Mouse (Mus musculus) ES-Bruce4 (cell line): ENCODE results near the gene Nme8. TPM values are rescaled to one million over a fixed set of nuclear protein-coding genes. Genes with fewer than 3 reads are reported as not detected.

Experiments
- H3K27ac ChIP-seq: 2 replicates; pipeline ENCODE4 v1.5.1; 2012; ENCODE audit warnings: low read length, inconsistent platforms; ENCODE audit not compliant: insufficient read depth
- H3K27me3 ChIP-seq: 2 replicates; pipeline ENCODE4 v1.6.1; 2012; ENCODE audit warnings: mild to moderate bottlenecking, low read length, inconsistent platforms; ENCODE audit not compliant: control insufficient read depth, poor library complexity, insufficient read depth, severe bottlenecking
- H3K36me3 ChIP-seq: 2 replicates; pipeline ENCODE4 v1.6.1; 2012; ENCODE audit warnings: inconsistent platforms, mild to moderate bottlenecking, low read length, moderate library complexity; ENCODE audit not compliant: control insufficient read depth, poor library complexity, insufficient read depth, severe bottlenecking
- H3K4me1 ChIP-seq: one replicate; pipeline ENCODE4 v1.8.1; 2011; ENCODE audit warnings: low read length; ENCODE audit not compliant: control insufficient read depth, insufficient read depth
- H3K4me3 ChIP-seq: 2 replicates; pipeline ENCODE4 v1.5.1; 2011; ENCODE audit warnings: low read depth, mild to moderate bottlenecking, low read length
- H3K9ac ChIP-seq: 2 replicates; pipeline ENCODE4 v1.6.1; 2012; ENCODE audit warnings: low read depth, mild to moderate bottlenecking, inconsistent platforms; ENCODE audit not compliant: poor library complexity, severe bottlenecking
- H3K9me3 ChIP-seq: replicated peaks from 2 replicates; pipeline ENCODE4 v1.6.1; 2012; ENCODE audit warnings: mild to moderate bottlenecking, low read length, inconsistent platforms; ENCODE audit not compliant: control insufficient read depth, poor library complexity, insufficient read depth, severe bottlenecking
- CTCF ChIP-seq: IDR thresholded peaks from one replicate; pipeline ENCODE4 v1.8.1; 2011; ENCODE audit warnings: low read depth, low read length
- EP300 ChIP-seq: IDR thresholded peaks from 2 replicates; pipeline ENCODE4 v1.6.1; 2011; ENCODE audit warnings: low read depth, low read length; ENCODE audit not compliant: insufficient read depth
- POLR2A ChIP-seq: IDR thresholded peaks from one replicate; pipeline ENCODE4 v1.8.1; 2011; ENCODE audit warnings: low read length; ENCODE audit not compliant: insufficient read depth
- polyA plus RNA-seq: library from polyadenylated mRNA; stranded (reverse); fragments of >200 nt; gene quantifications from 2 replicates; pipeline ENCODE4 v1.2.4, GENCODE M21; 2011; ENCODE audit warnings: low read depth; ENCODE audit not compliant: missing spikeins, insufficient read depth, insufficient read length

The Nme8 gene
- polyA plus RNA-seq, 1 experiment, result not detected

GRCm38 (mm10) chr13:19717201-19717600 is 19.6 kb upstream of the Nme8 start:
- TF ChIP-seq EP300 (no peak), CTCF (no peak), POLR2A (no peak)
- H3K4me3 ChIP-seq, result no peak overlapping the region
- H3K9me3 ChIP-seq, result no peaks in the 10 kb centered on the region
- H3K9ac ChIP-seq, result no peak overlapping the region
- H3K27ac ChIP-seq, result no peak overlapping the region
- H3K27me3 ChIP-seq, result no peaks in the 10 kb centered on the region
- no peaks in the 10 kb centered on the region for H3K36me3 ChIP-seq
- H3K4me1 ChIP-seq, result no peaks in the 10 kb centered on the region

GRCm38 (mm10) chr13:19703806-19704205 is 6.2 kb upstream of the Nme8 start:
- TF ChIP-seq CTCF, result no peak
- no peak for TF ChIP-seq POLR2A
- TF ChIP-seq EP300, result no peak

DNA sequence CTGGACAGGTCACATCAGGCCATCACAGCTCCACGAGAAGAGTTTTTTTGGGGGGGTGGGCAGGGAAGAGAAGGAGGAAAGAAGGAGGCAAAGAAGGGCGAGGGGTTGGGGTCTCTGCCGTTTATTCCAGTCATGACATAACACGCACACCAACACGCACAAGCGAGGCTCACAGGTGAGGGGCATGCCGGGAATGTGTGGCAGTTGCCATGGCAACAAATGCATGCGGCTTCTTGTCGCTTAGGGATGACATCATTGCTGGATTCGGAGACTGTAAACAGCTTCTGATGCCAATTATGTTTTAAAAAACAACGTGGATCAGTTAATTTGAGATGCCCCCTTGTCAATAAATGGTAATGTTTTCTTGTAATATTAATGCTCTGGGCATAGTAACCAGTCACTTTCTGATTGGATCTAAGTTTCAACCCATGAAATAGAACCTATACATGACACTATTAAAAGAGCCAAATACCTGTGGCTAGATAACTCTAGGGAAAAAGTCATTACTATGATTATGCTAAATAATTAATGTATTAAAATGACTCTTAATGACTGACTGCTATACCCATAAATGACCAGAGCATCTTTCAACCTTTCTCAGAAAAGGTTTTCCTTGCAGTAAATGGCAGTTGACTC is 4.0 kb upstream of the Nme8 start:
- no peaks in the 10 kb centered on the region for H3K36me3 ChIP-seq
- TF ChIP-seq EP300 (no peak), CTCF (no peak), POLR2A (no peak)
- no peak overlapping the region for H3K4me3 ChIP-seq
- no peak overlapping the region for H3K9ac ChIP-seq
- H3K9me3 ChIP-seq, result no peaks in the 10 kb centered on the region; the same call in 1 of the 2 replicates
- no peaks in the 10 kb centered on the region for H3K27me3 ChIP-seq
- H3K27ac ChIP-seq, result no peak overlapping the region
- H3K4me1 ChIP-seq, result no peaks in the 10 kb centered on the region

More at GRCm38 (mm10) chr13:19703806-19704205, 6.2 kb upstream of the Nme8 start:
- no peaks in the 10 kb centered on the region for H3K36me3 ChIP-seq
- no peaks in the 10 kb centered on the region; the same call in 1 of the 2 replicates for H3K9me3 ChIP-seq
- H3K27ac ChIP-seq, result no peak overlapping the region
- no peak overlapping the region for H3K4me3 ChIP-seq
- H3K27me3 ChIP-seq, result no peaks in the 10 kb centered on the region
- no peaks in the 10 kb centered on the region for H3K4me1 ChIP-seq
- H3K9ac ChIP-seq, result no peak overlapping the region

- no peaks in the 10 kb centered on the region for H3K4me1 ChIP-seq
- H3K36me3 ChIP-seq, result no peaks in the 10 kb centered on the region
- H3K27ac ChIP-seq, result no peak overlapping the region
- TF ChIP-seq CTCF, result no peak
- no peak for TF ChIP-seq POLR2A
- no peak for TF ChIP-seq EP300
- H3K4me3 ChIP-seq, result no peak overlapping the region
- no peaks in the 10 kb centered on the region; the same call in 1 of the 2 replicates for H3K9me3 ChIP-seq
- no peak overlapping the region for H3K9ac ChIP-seq
- no peaks in the 10 kb centered on the region for H3K27me3 ChIP-seq
These were observed 3.3 kb upstream of the Nme8 start for GRCm38 (mm10) chr13:19700733-19701442.

DNA sequence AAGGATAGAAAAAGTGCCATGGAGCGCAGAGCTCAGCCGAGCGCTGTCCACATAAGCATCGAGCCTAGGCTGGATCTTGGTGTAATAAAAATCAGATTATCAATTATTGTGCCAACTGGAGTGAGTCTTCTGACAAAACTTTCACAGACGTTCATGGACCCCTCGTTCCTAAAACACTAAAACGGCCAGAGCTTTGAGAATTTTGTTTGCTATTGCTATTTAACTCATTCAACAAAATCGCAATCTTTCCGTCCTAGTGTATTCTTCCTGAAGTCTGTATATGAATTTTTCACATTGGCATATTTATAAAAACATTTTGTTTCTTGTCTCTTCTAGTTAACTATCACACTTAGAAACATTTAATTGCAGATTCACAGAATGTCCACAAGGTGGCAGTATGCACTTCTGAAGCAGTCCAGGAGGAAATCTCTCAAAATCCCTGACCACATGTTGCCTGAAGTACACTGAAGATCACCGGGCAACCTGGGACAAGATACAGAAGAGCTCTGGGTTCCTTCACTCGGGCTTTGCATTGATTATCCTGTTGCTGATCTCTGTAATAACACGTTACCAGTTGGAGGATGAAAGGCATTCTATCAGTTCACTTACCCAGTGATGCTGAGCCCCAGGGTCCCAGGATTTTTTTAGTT is 1.1 kb upstream of the Nme8 start:
- no peaks in the 10 kb centered on the region; the same call in 1 of the 2 replicates for H3K9me3 ChIP-seq
- no peaks in the 10 kb centered on the region for H3K36me3 ChIP-seq
- H3K9ac ChIP-seq, result no peak overlapping the region
- TF ChIP-seq EP300, result no peak
- TF ChIP-seq POLR2A, result no peak
- peak; percentile 18 for TF ChIP-seq CTCF
- H3K4me1 ChIP-seq, result no peaks in the 10 kb centered on the region
- no peak overlapping the region for H3K27ac ChIP-seq
- no peak overlapping the region for H3K4me3 ChIP-seq
- H3K27me3 ChIP-seq, result no peaks in the 10 kb centered on the region

DNA sequence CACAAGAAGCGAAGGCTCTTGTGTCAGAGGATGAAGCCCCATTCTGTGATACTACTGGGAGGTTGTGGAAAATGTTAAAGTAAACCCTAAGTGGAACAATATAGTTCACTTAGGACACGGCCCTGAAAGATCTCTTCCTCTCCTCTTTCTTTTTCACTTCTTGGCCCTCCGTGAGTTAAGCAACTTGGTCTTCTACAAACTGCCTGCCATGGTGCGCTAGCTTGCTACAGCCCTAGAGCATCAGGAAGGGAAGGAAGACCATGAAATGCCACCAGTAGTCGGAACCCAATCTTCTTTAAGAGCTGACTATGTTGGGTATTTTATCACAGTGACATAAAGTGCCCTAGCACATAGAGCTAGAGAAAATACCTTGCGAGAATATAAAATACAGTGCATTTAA is 7.2 kb downstream of the Nme8 start:
- Histone ChIP-seq H3K27ac (no peak overlapping the region), H3K9ac (no peak overlapping the region), H3K36me3 (no peaks in the 10 kb centered on the region), H3K27me3 (no peaks in the 10 kb centered on the region), H3K4me3 (no peak overlapping the region), H3K4me1 (no peaks in the 10 kb centered on the region), H3K9me3 (no peaks in the 10 kb centered on the region)
- TF ChIP-seq CTCF (no peak), EP300 (no peak), POLR2A (no peak)
